Mouse (Mus musculus) adrenal gland, postnatal 10 days (tissue): ENCODE measurements around the gene Arfgap2. TPM values are rescaled to one million over a fixed set of nuclear protein-coding genes. Genes with fewer than 3 reads are reported as not detected.

ENCODE experiments used
- DNase-seq: peaks from one replicate; pipeline ENCODE4 v3.0.0; 2021; ENCODE audit warnings: mixed read lengths
- total RNA-seq, 2 experiments: library from RNA; stranded (reverse); gene quantifications; 2 replicates each; pipeline ENCODE4 v1.2.3; 2021

Arfgap2 gene
- total RNA-seq, 2 experiments from 2014 or later: 80.3 to 90.2 TPM

- DNase-seq: no peak
Measured at GRCm38 (mm10) chr2:91308680-91309079, 43.9 kb downstream of the Arfgap2 start.

- DNase-seq: no peak
Measured at GRCm38 (mm10) chr2:91309546-91309945, 44.8 kb downstream of the Arfgap2 start.

- DNase-seq: peak; percentile 31
Measured at GRCm38 (mm10) chr2:91312578-91313311, 48.0 kb downstream of the Arfgap2 start.

- no peak for DNase-seq
Measured at GRCm38 (mm10) chr2:91314184-91314583, 49.4 kb downstream of the Arfgap2 start.

GRCm38 (mm10) chr2:91320559-91321529 is 56.1 kb downstream of the Arfgap2 start:
- DNase-seq: no peak

GRCm38 (mm10) chr2:91321923-91322322 is 57.1 kb downstream of the Arfgap2 start:
- DNase-seq: no peak

GRCm38 (mm10) chr2:91322490-91322889 is 57.7 kb downstream of the Arfgap2 start:
- no peak for DNase-seq

- DNase-seq: no peak
Measured at GRCm38 (mm10) chr2:91324346-91324745, 59.6 kb downstream of the Arfgap2 start.

GRCm38 (mm10) chr2:91324761-91325421 is 60.1 kb downstream of the Arfgap2 start:
- DNase-seq: no peak

Other genes with a start within 250 kb of the Arfgap2 start
- 1 to 10 TPM; 1.7 to 5.0 TPM for gene Rapsn, start 229.4 kb upstream of the Arfgap2 start, total RNA-seq
- 100 to 1,000 TPM; 174 to 182 TPM for gene Psmc3, start 211.0 kb upstream of the Arfgap2 start, total RNA-seq
- gene Slc39a13, start 194.6 kb upstream of the Arfgap2 start, total RNA-seq: 10 to 100 TPM; 22.3 to 30.5 TPM
- 1 to 10 TPM; 5.3 to 8.7 TPM for gene Spi1, start 182.6 kb upstream of the Arfgap2 start, total RNA-seq
- gene Mybpc3, start 146.8 kb upstream of the Arfgap2 start, total RNA-seq: under 1 TPM; 0.09 TPM
- gene Madd, start 81.1 kb upstream of the Arfgap2 start, total RNA-seq: 10 to 100 TPM; 17.0 to 22.5 TPM
- gene Nr1h3, start 62.1 kb upstream of the Arfgap2 start, total RNA-seq: 10 to 100 TPM; 33.6 to 39.7 TPM
- gene Acp2, start 62.1 kb upstream of the Arfgap2 start, total RNA-seq: 10 to 100 TPM; 30.0 to 37.0 TPM
- 10 to 100 TPM in 1 of 2 experiments, 1 to 10 TPM in 1; 9.2 to 16.3 TPM for gene Ddb2, start 28.0 kb upstream of the Arfgap2 start, total RNA-seq
- 10 to 100 TPM; 53.9 to 80.0 TPM for gene Pacsin3, start 9.0 kb upstream of the Arfgap2 start, total RNA-seq
- gene 1110051M20Rik, start 179.7 kb downstream of the Arfgap2 start, total RNA-seq: 10 to 100 TPM; 15.2 to 17.6 TPM
- 1 to 10 TPM; 7.0 to 8.3 TPM for gene Lrp4, start 192.5 kb downstream of the Arfgap2 start, total RNA-seq